Mouse (Mus musculus) lung, postnatal 14 days (tissue): ENCODE results near the gene Bicra.

Experiments used
- DNase-seq: peaks from one replicate; pipeline ENCODE4 v3.0.0; 2021

Bicra gene

DNA sequence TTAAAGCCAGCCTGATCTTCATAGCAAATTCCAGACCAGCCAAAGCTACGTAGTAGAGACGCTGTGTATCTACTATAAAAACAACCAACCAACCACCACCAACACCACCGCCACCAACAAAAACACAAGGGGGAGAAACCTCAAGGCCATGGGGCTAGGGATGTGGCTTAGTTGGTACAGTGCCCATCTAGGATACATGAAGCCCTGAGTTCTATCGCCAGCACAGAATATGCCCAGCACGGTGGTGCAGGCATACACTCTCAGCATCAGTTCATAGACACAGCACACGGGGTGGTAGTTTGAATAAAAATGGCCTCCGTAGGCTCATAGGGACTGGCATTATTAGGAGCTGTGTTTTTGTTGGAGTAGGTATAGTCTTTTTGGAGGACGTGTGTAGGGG lies 79.4 kb downstream of the Bicra start:
- no peak for DNase-seq

- DNase-seq, result peak; percentile 90
Measured at GRCm38 (mm10) chr7:15967312-15967711, 80.4 kb downstream of the Bicra start, which contains the start of gene Ehd2. TSS of gene Ehd2 (minus strand) at chr7:15967567.

- DNase-seq, result no peak
Measured at GRCm38 (mm10) chr7:15966489-15966888, 81.2 kb downstream of the Bicra start.

GRCm38 (mm10) chr7:15963798-15964652 lies 83.7 kb downstream of the Bicra start:
- no peak for DNase-seq

- DNase-seq, result peak; percentile 91
Measured at GRCm38 (mm10) chr7:15962311-15963288, 85.1 kb downstream of the Bicra start.

DNA sequence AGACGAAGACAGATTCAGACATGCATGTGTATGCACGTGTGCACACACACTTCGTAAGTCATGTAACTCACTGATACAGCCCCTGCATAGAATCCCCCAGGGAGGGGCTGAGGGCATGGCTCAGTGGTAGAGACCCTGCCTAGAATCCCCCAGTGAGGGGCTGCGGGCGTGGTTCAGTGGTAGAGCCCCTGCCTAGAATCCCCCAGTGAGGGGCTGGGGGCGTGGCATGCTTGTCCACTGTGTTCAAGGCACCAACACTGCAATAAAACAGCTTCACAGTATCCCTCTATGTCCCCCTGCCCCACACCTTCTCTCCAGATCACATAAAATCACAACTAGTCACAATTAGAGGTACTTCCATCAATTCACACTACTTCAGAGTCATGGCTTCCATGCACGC lies 85.9 kb downstream of the Bicra start:
- no peak for DNase-seq

DNA sequence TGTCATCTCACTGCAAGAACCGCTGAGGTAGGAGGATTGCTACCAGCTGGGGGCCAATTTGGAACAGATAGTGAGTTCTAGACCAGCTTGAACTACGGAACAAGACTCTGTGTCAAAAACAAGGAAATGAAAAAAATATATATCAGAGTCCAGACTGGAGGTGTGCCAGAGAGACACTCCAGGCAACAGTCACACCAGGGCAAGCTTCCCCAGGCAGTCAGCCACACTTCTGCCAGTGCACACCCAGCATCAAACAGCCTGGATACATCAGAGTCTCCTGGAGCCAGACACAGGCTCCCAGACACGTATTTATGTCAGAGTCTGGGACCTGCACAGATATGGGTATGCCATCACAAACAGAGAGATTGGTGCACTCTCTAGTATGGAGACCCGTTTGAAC lies 86.5 kb downstream of the Bicra start:
- peak; percentile 60 for DNase-seq

DNA sequence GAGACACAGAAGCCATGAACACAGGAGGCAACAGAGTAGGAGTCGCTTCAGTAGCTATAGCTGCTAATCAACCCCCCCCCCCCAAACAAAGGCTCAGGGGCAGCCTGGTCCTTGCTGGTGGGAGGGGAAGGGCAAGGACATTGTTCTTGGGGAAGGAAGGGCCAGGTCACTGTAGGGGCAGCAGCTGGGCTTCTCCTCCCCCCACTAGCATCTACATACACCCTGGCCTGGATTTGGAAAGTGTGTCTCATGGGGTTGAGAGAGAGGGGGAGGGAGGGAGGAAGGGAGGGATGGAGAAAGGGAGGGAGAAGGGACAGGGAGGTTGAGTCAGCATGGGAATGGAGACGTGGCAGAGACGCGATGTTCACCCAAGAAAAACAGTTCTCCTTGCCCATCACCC lies 87.0 kb downstream of the Bicra start:
- DNase-seq, result no peak

- DNase-seq, result peak; percentile 53
Measured at GRCm38 (mm10) chr7:15956143-15956542, 91.6 kb downstream of the Bicra start.

DNA sequence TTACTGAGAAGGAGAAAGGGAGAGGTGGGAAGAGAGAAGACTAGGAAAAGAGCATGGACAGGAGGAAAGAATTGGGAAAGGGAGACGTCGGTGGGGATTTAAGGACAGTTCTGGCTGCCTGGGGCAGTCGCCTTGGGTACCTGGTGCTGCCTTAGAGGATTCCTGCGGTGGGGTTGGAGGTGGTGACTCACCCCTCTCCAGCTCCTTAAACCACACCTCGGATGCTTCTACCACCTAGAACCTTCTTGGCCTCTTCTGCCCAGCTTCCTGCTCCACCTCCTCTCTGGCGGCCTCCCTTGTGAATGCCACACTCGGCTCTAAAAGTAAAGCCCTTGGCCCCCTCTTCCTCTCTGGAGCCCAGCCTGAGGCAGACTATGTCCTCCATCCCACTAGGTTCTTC lies 92.2 kb downstream of the Bicra start:
- peak; percentile 59 for DNase-seq

- DNase-seq, result peak; percentile 83
Measured at GRCm38 (mm10) chr7:15954978-15955443, 92.7 kb downstream of the Bicra start.

DNA sequence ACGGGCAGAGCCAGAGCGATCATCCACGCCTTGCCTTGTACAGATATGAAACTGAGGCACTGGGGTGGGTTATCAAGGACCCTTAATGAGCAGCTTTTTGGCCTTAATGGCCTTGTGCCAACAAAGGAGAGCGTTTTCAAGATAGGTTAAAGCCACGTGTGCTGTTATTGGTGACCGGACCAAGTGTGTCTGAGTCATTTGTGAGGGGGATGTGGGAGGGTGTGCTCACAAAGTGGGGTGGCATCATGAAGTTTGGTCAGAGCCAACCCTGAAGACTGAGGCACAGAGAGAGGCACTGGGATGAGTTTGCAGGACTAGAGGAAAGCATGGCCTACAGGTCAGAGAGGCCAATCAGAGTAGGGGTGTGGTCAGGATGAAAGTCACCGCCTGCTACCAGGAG lies 93.3 kb downstream of the Bicra start:
- DNase-seq, result no peak

DNA sequence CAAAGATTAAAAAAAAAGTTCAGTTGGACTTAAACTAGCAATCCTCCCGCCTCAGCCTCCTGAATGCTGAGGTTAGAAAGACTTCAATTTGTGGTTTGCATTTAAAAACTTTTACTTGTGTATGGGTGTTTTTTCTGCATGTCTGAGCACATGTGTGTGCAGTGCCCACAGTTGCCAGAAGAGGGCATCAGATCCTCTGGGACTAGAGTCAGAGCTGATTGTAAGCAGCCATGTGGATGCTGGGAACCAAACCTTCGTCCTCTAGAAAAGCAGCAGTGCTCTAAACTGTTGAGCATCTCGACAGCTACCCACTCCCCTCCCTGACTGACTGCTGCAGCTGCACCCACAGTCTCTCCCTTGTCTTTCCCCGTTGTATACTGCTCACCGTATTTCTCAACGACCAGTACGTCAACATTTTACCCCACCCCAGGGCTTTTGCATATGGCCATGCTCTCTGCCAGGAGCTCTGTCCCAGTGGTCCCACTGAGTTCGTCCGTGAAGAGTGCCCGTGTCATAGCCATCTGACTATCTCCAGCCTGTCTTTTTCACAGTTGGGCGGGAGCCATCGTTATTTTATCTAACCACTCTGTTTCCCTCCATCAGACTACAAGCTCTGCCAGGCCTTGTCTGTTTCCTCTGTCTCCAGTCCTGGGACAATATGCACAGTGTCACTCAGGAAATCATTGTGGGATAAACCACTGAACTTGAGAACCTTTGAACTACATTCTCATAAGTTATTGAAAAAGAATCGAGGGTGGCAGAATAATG lies 94.2 kb downstream of the Bicra start:
- no peak for DNase-seq

- no peak for DNase-seq
Measured at GRCm38 (mm10) chr7:15952416-15952815, 95.3 kb downstream of the Bicra start.

DNA sequence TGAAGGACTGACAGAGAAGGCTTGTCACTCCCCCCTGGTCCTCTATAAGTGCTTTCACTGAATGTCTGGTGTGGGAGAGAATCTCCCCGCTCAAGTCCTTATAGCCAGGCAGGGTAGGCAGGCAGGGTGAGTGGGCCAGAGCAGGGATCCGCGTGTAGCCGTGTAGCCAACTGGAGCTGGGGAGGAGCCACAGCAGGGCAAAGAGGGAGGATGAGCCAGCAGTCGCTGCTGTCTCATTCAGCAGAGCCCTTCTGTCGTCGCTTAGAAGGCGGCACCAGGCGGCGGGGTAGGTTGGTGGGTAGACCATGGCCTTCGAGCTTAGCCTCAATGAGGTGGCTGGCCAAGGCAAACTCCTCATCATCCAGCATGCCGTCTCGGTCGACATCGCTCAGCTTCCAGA lies 97.7 kb downstream of the Bicra start:
- no peak for DNase-seq

GRCm38 (mm10) chr7:15949216-15949790 lies 98.4 kb downstream of the Bicra start:
- no peak for DNase-seq

GRCm38 (mm10) chr7:15948381-15948941 lies 99.3 kb downstream of the Bicra start:
- DNase-seq, result peak; percentile 92

DNA sequence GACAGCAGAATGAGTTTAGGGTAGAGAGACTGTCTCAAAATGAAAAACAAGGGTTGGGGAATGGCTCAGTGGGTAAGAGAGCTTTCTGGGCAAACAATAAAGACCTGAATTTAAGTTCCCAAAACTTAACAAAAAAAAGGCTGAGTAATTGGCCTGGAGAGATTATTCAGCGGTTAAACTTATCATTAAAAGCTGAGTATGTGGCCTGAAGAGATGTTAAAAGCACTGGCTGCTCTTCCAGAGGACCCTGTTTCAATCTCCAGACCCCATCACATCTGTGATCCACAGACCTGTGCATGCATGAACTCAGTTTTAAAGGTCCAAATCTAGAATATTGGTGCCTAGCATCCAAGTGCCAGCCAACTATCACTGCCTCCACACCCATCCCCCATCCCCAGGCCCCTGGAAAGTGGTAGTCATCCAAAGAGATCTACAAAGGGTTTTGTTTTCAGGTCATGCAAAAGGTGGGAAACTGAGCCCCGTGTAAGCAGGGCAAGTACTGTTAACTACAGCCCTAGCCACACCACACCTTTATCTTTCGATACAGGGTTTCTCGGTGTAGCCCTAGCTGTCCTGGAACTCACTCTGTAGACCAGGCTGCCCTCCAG lies 100.0 kb downstream of the Bicra start:
- DNase-seq, result no peak

GRCm38 (mm10) chr7:15945721-15946536 lies 101.8 kb downstream of the Bicra start, which contains the start of gene Nop53:
TSS of gene Nop53 (minus strand) at chr7:15946074.
- DNase-seq, result peak; percentile 93

DNA sequence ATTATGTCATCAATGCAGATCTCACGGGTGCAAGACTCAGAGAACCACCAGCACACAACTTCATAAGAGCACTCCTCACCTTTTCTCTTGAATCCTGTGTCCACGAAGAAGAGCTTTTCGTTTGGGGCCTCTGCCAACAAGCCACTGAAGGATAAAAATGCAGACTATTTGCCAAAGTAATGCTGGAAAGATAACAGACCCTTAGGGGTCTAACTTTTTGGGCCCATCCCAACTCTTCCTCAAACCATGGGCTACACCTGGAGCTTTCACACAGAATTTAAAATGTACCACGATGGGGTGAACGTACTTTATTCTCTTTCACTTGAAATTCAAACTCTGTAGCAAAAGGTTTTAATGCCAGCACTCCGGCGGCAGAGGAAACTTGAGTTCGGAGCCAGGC lies 102.5 kb downstream of the Bicra start:
- DNase-seq, result no peak

DNA sequence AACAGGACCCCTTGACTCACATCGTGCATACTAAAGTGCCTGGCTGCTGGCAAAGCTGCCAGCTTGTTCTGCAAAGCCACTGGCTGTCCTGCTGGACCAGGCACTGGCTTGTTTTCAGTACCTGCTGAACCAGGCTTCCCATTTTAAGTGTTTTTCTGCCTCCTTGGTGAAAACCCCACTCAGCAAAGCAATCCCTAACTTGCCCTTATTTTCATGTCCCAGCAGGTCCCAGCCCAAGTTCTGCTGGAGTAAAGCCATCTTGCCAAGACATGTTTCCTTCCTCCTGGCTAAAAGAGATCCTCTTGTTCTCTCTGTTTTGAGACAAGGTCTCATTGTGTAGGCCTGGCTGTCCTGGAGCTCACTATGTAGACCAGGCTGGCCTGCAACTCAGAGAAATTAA lies 103.4 kb downstream of the Bicra start:
- DNase-seq, result no peak
